Mouse (Mus musculus): ENCODE data around the gene Mdfic. TPM values are rescaled to one million over a fixed set of nuclear protein-coding genes. Genes with fewer than 3 reads are reported as not detected.

The Mdfic gene
- polyA plus RNA-seq, 1 experiment from 2014 or later, result 2.2 TPM

DNA sequence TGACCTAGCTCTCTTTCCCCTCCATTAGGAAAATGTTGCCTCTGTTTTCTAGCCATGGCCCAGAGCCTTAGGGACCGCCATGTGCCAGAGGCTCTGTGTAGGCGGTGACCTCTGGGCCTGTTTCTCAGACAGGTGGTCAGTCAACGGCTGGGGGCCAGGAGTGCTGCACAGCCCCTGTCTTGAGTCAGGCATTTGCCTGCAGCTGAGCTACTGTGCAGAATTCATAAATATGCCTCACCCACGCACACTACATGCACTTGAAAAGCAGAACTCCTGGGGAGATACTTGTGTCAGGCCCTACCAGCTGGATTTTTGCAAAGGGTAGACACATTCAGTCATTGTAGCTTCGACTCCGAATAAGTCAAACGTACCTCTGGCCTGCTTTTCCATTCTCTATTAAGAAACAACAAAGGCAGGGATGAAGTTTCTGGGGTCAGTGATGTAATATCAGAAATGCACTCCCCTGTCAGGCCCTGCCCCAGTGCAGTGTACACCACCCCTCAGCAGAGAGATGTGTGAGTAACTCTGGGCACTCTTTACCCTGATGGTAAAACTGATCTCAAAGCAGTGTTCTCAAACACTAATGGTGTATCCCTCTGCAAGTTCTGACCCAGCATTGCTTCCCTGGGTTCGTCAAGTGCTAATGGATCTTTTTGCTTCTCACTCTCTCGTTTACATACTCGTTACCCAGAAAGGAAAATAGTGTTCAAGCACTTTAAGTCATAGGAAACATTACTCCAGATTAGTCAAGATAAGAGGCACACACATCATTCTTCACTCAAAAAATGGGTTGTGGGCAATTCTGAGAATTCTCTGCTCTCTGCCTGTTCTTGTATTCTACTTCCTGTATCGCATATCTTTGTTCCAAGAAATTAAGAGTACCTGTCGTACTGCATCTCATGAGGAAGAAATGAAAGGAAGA, 72.5 kb downstream of the Mdfic start:
- WGBS, result 70% methylated on average over 12 of the region's 12 CpGs
- ATAC-seq, result no peak
- no peak overlapping the region for H3K4me2 ChIP-seq (ENCODE audit: low read length)
- no peaks in the 10 kb centered on the region for H3K9me3 ChIP-seq (replicated peaks; ENCODE audit: control insufficient read depth, low read length)
- H3K4me3 ChIP-seq (ENCODE audit: low read depth, low read length), result no peak overlapping the region
- H3K27me3 ChIP-seq (replicated peaks; ENCODE audit: control insufficient read depth, insufficient read depth, low read length), result no peaks in the 10 kb centered on the region
- peaks cover 9% of the 10 kb centered on the region for H3K4me1 ChIP-seq (ENCODE audit: control insufficient read depth, insufficient read depth, low read length)
- no peak for DNase-seq (ENCODE audit: low spot score)
- H3K9ac ChIP-seq (ENCODE audit: low read length), result no peak overlapping the region
- no peak overlapping the region for H3K27ac ChIP-seq (ENCODE audit: low read depth, low read length)
- H3K36me3 ChIP-seq (ENCODE audit: control insufficient read depth, insufficient read depth, low read length), result no peaks in the 10 kb centered on the region

DNA sequence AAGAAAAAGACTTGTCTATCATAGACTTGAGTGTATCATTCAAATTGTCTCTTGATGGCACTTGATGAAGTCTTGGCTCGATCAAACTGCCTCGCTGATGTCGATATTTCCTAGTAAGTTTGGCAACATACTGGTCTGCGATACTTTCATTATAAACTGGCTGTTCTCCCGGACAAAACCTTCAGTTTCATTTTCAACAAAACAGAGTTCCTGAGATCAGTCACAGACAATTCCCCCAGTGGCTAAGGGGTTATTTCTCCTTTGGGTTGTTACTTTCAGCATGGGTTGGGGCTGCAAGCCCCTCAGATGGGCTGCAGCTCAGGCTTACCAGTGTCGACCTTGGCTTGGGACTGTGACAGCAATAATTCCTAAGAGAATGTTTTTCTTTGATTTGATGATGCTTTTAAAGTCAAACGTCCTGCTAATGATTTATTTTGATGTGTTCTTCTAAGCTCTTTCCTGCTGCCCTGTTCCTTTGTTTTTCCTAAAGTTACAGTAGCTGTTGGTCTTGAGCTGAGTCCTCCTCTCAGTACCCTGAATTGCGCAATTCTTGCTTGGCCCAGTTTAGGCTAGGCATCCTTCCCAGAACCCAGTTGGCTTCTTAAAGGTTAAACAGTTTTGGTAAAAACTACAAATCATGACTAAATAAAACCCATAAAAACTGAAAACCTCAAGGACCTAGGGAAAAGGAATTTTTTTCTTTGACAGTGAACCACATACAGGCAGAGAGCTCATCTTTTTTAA, 73.3 kb downstream of the Mdfic start:
- Histone ChIP-seq H3K4me3 (ENCODE audit: low read depth, low read length) (no peak overlapping the region), H3K4me2 (ENCODE audit: low read length) (no peak overlapping the region), H3K27me3 (replicated peaks; ENCODE audit: control insufficient read depth, insufficient read depth, low read length) (no peaks in the 10 kb centered on the region), H3K9me3 (replicated peaks; ENCODE audit: control insufficient read depth, low read length) (no peaks in the 10 kb centered on the region), H3K27ac (ENCODE audit: low read depth, low read length) (no peak overlapping the region), H3K9ac (ENCODE audit: low read length) (no peak overlapping the region), H3K36me3 (ENCODE audit: control insufficient read depth, insufficient read depth, low read length) (no peaks in the 10 kb centered on the region), H3K4me1 (ENCODE audit: control insufficient read depth, insufficient read depth, low read length) (peaks cover 9% of the 10 kb centered on the region)
- DNase-seq (ENCODE audit: low spot score) (no peak), ATAC-seq (no peak)
- 77% methylated on average over 8 of the region's 8 CpGs for WGBS

GRCm38 (mm10) chr6:15794801-15795200, 74.3 kb downstream of the Mdfic start:
- DNase-seq (ENCODE audit: low spot score) (no peak), ATAC-seq (no peak)
- Histone ChIP-seq H3K9ac (ENCODE audit: low read length) (no peak overlapping the region), H3K9me3 (replicated peaks; ENCODE audit: control insufficient read depth, low read length) (no peaks in the 10 kb centered on the region), H3K36me3 (ENCODE audit: control insufficient read depth, insufficient read depth, low read length) (no peaks in the 10 kb centered on the region), H3K27ac (ENCODE audit: low read depth, low read length) (no peak overlapping the region), H3K27me3 (replicated peaks; ENCODE audit: control insufficient read depth, insufficient read depth, low read length) (no peaks in the 10 kb centered on the region), H3K4me3 (ENCODE audit: low read depth, low read length) (no peak overlapping the region), H3K4me2 (ENCODE audit: low read length) (no peak overlapping the region), H3K4me1 (ENCODE audit: control insufficient read depth, insufficient read depth, low read length) (peaks cover 4% of the 10 kb centered on the region)
- 95% methylated on average over 3 of the region's 3 CpGs for WGBS

GRCm38 (mm10) chr6:15807382-15807781, 86.9 kb downstream of the Mdfic start:
- H3K4me1 ChIP-seq (ENCODE audit: control insufficient read depth, insufficient read depth, low read length), result no peaks in the 10 kb centered on the region
- ATAC-seq (no peak), DNase-seq (ENCODE audit: low spot score) (no peak)
- H3K27ac ChIP-seq (ENCODE audit: low read depth, low read length), result no peak overlapping the region
- WGBS, result 98% methylated on average over 5 of the region's 5 CpGs
- no peak overlapping the region for H3K9ac ChIP-seq (ENCODE audit: low read length)
- H3K4me3 ChIP-seq (ENCODE audit: low read depth, low read length), result no peak overlapping the region
- H3K27me3 ChIP-seq (replicated peaks; ENCODE audit: control insufficient read depth, insufficient read depth, low read length), result no peaks in the 10 kb centered on the region
- H3K9me3 ChIP-seq (replicated peaks; ENCODE audit: control insufficient read depth, low read length), result no peaks in the 10 kb centered on the region
- H3K4me2 ChIP-seq (ENCODE audit: low read length), result no peak overlapping the region
- no peaks in the 10 kb centered on the region for H3K36me3 ChIP-seq (ENCODE audit: control insufficient read depth, insufficient read depth, low read length)

DNA sequence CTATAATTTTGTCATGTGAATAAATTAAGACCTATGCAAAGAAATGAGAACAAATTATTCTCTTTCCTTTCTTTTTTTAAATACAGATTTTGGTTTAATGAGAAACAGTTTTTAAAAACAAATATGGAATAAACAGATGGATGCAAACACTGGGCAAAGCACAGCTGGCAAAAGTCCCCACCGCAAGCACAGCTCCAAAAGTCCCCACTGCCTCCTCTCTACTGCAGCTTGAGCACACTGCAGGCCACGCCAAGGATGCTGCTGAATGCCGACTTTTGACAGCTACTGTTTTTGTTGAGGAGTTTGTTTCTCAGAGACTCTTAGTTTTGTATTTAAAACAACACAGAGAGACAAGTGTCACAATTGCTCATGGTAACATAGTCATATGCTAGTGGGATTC, 104.8 kb downstream of the Mdfic start:
- DNase-seq (ENCODE audit: low spot score), result no peak
- no peak overlapping the region for H3K4me2 ChIP-seq (ENCODE audit: low read length)
- H3K4me1 ChIP-seq (ENCODE audit: control insufficient read depth, insufficient read depth, low read length), result no peaks in the 10 kb centered on the region
- no peak for ATAC-seq
- H3K36me3 ChIP-seq (ENCODE audit: control insufficient read depth, insufficient read depth, low read length), result no peaks in the 10 kb centered on the region
- no peaks in the 10 kb centered on the region for H3K27me3 ChIP-seq (replicated peaks; ENCODE audit: control insufficient read depth, insufficient read depth, low read length)
- no peaks in the 10 kb centered on the region for H3K9me3 ChIP-seq (replicated peaks; ENCODE audit: control insufficient read depth, low read length)
- no peak overlapping the region for H3K4me3 ChIP-seq (ENCODE audit: low read depth, low read length)
- no peak overlapping the region for H3K27ac ChIP-seq (ENCODE audit: low read depth, low read length)
- no peak overlapping the region for H3K9ac ChIP-seq (ENCODE audit: low read length)
- 70% methylated on average over 3 of the region's 3 CpGs for WGBS

DNA sequence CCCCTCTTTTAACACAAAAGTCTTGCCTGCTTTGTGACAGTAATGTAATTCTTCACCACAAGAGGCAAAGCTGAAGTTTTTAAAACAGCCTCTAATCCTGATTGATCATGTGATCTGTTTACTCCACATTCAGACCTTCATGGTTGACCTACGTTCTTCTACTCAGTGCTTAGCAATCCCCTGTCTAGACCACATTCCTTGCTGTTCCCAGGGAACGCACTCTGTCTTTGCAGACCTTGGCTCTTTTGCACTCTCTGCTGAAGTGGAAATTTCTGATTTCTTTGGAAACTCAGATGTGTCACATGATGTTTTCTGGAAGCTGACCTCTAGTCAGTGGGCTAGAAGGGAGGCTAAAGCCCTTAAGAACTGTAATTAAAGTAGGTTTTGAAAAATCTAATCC, 109.4 kb downstream of the Mdfic start:
- Histone ChIP-seq H3K27me3 (replicated peaks; ENCODE audit: control insufficient read depth, insufficient read depth, low read length) (no peaks in the 10 kb centered on the region), H3K9me3 (replicated peaks; ENCODE audit: control insufficient read depth, low read length) (no peaks in the 10 kb centered on the region), H3K4me3 (ENCODE audit: low read depth, low read length) (no peak overlapping the region), H3K4me2 (ENCODE audit: low read length) (no peak overlapping the region), H3K9ac (ENCODE audit: low read length) (no peak overlapping the region), H3K27ac (ENCODE audit: low read depth, low read length) (no peak overlapping the region), H3K36me3 (ENCODE audit: control insufficient read depth, insufficient read depth, low read length) (no peaks in the 10 kb centered on the region), H3K4me1 (ENCODE audit: control insufficient read depth, insufficient read depth, low read length) (no peaks in the 10 kb centered on the region)
- no peak for DNase-seq (ENCODE audit: low spot score)
- 59% methylated on average over 2 of the region's 2 CpGs for WGBS
- no peak for ATAC-seq

DNA sequence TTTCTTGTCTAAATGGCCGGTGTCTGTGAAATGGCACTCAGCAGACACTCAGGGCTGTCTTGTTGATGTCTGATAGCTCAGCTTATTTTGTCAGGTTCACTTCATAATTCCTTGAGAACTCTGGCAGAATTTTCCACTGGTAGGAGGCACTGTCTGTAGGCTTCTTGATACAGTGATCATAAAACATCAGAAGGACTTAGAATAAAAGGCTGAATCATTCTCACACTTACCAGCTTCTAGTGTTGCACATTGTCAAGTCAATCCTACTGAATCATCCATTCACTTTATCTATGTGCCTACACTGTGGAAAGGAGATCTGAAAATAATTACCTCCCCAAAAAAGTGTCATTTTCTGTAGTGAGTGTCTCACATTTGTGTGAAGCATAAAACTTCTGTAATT, 110.2 kb downstream of the Mdfic start:
- Histone ChIP-seq H3K9ac (ENCODE audit: low read length) (no peak overlapping the region), H3K4me3 (ENCODE audit: low read depth, low read length) (no peak overlapping the region), H3K27ac (ENCODE audit: low read depth, low read length) (no peak overlapping the region), H3K36me3 (ENCODE audit: control insufficient read depth, insufficient read depth, low read length) (no peaks in the 10 kb centered on the region), H3K4me1 (ENCODE audit: control insufficient read depth, insufficient read depth, low read length) (no peaks in the 10 kb centered on the region), H3K4me2 (ENCODE audit: low read length) (no peak overlapping the region), H3K9me3 (replicated peaks; ENCODE audit: control insufficient read depth, low read length) (no peaks in the 10 kb centered on the region), H3K27me3 (replicated peaks; ENCODE audit: control insufficient read depth, insufficient read depth, low read length) (no peaks in the 10 kb centered on the region)
- no peak for DNase-seq (ENCODE audit: low spot score)
- 93% methylated on average over 1 of the region's 1 CpGs for WGBS
- ATAC-seq, result no peak

DNA sequence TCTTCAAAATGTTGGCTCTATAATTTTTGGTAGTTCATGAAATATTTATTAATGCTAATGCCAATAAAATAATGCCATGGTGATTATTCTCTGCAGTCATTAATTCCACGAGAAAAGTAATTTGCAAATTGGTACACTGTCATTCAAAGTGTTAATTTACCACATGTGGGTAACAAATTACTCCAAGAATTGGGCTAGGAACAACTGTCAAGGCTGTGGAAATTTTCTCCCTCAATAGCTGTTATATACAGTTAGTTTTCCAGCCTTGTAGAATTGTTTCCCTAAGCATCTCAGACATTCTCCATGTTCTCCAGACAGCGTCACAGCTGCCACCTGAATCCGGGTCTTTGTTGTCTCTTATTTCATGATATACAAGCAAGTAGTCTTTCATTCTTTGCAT, 117.2 kb downstream of the Mdfic start:
- H3K9me3 ChIP-seq (replicated peaks; ENCODE audit: control insufficient read depth, low read length), result 0 out of 2 replicates have a peak, but pooled peaks cover 3% of the 10 kb centered on the region
- H3K27ac ChIP-seq (ENCODE audit: low read depth, low read length), result no peak overlapping the region
- ATAC-seq, result no peak
- no peak overlapping the region for H3K9ac ChIP-seq (ENCODE audit: low read length)
- 55% methylated on average over 3 of the region's 3 CpGs for WGBS
- H3K4me2 ChIP-seq (ENCODE audit: low read length), result no peak overlapping the region
- no peak overlapping the region for H3K4me3 ChIP-seq (ENCODE audit: low read depth, low read length)
- H3K36me3 ChIP-seq (ENCODE audit: control insufficient read depth, insufficient read depth, low read length), result no peaks in the 10 kb centered on the region
- H3K27me3 ChIP-seq (replicated peaks; ENCODE audit: control insufficient read depth, insufficient read depth, low read length), result no peaks in the 10 kb centered on the region
- peak; percentile 53 for DNase-seq (ENCODE audit: low spot score)
- no peaks in the 10 kb centered on the region for H3K4me1 ChIP-seq (ENCODE audit: control insufficient read depth, insufficient read depth, low read length)

DNA sequence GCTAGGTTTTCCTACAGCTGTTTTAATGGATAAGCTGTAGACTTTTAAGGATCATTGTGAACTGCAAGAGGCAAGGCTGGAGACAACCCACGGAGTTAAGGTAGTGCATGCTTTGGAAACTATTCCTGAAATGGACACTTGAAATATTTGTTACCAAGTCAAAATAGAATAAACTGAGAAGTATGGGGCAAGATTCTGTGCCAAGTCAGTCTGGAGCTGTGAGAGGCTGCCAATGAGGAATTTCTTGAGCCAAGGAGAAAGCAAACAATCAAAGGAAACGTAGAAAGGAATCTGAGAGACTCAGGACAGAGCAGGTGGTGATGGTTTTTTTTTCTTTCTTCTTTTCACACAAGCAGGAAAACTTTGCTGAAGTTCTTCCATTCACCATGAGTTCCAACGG, 119.4 kb downstream of the Mdfic start:
- 73% methylated on average over 3 of the region's 3 CpGs for WGBS
- H3K4me3 ChIP-seq (ENCODE audit: low read depth, low read length), result no peak overlapping the region
- no peak overlapping the region for H3K9ac ChIP-seq (ENCODE audit: low read length)
- ATAC-seq (no peak), DNase-seq (ENCODE audit: low spot score) (no peak)
- H3K36me3 ChIP-seq (ENCODE audit: control insufficient read depth, insufficient read depth, low read length), result no peaks in the 10 kb centered on the region
- H3K4me2 ChIP-seq (ENCODE audit: low read length), result no peak overlapping the region
- H3K9me3 ChIP-seq (replicated peaks; ENCODE audit: control insufficient read depth, low read length), result 0 out of 2 replicates have a peak, but pooled peaks cover 3% of the 10 kb centered on the region
- H3K4me1 ChIP-seq (ENCODE audit: control insufficient read depth, insufficient read depth, low read length), result no peaks in the 10 kb centered on the region
- H3K27ac ChIP-seq (ENCODE audit: low read depth, low read length), result no peak overlapping the region
- no peaks in the 10 kb centered on the region for H3K27me3 ChIP-seq (replicated peaks; ENCODE audit: control insufficient read depth, insufficient read depth, low read length)
